Mouse (Mus musculus): ENCODE measurements around the gene Hadha. TPM values are rescaled to one million over a fixed set of nuclear protein-coding genes. Genes with fewer than 3 reads are reported as not detected.

Gene Hadha
- polyA plus RNA-seq, 1 experiment from 2014 or later = 203 TPM

DNA sequence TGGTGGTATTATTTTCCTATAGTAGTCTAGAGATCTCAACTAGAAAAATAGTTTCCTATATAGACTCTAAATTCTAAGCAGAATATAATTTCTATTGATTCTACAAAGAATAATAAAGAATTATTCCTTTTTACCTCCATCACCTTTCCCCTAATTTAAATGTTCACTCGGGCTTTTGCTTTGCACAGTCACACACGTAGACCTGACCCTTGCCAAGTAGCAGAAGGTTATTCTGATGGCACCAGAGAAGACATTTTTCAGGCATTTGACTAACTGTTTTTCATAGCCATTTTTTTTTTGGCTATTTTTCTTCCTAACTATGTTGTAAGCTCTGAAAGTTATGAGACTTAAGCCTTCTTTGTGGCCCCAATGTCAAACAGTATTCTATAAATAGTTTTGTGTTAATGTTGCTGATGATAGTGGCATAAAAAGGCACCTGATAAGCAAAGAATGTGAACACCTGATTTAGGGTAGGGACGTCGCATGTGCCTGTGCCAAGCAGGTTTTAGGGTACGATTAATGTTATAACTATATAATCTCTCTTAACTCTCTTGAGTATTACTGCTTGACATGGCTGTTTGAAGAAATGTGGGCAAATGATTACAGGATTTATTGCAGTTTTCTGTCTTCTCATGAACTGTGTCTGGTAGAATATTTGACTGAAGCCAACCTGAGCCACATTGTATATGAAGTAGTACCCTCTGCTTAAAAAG lies 10.4 kb upstream of the Hadha start:
- Histone ChIP-seq H3K36me3 (ENCODE audit: inconsistent target) (peaks cover 7% of the 10 kb centered on the region; the same call in 1 of the 2 replicates), H3K79me2 (ENCODE audit: inconsistent target) (peaks cover 33% of the 10 kb centered on the region), H3K4me3 (ENCODE audit: inconsistent target) (no peak overlapping the region), H3K27ac (no peak overlapping the region)
- 91% methylated on average over 5 of the region's 5 CpGs for WGBS (ENCODE audit: missing documents)

DNA sequence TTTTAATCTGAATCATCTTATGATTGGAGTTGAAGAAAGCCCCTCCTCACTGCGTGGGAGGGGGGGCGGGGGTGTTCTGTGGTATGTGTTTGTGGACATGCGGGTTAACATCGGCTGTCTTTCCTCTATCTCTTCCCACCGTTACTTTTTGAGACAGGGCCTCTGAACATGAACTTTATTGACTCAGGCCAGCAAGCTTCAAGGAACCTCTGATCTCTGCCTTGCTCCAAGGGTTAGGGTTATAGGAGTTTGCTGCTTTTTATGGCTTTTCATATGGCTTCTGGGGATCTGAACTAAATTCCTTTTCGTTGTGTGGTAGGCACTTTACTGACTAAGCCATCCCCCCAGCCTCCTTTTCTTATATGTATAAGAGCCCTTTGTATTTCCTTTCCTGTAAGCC lies 7.4 kb upstream of the Hadha start:
- no peak overlapping the region for H3K27ac ChIP-seq
- 94% methylated on average over 6 of the region's 6 CpGs for WGBS (ENCODE audit: missing documents)
- no peak overlapping the region for H3K4me3 ChIP-seq (ENCODE audit: inconsistent target)
- peaks cover 7% of the 10 kb centered on the region; the same call in 1 of the 2 replicates for H3K36me3 ChIP-seq (ENCODE audit: inconsistent target)
- peaks cover 64% of the 10 kb centered on the region for H3K79me2 ChIP-seq (ENCODE audit: inconsistent target)

DNA sequence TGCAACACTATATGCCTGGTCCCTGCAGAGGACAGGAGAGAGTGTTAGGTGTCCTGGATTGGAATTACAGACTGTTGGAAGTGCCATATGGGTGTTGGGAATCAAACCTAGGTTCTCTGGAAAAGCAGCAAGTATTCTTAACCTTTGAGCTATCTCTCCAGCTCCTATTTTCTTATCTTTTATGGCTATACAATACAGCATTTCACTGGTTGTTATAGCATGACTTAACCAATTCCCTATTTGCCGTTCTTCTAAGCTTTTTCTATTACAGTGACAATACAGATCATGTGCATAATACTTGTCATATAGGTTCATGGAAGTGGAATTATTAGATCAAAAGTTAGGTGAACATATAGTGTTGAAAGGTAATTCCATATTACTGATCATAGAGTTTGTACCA lies 6.9 kb upstream of the Hadha start:
- no peak overlapping the region for H3K27ac ChIP-seq
- 100% methylated on average over 1 of the region's 1 CpGs for WGBS (ENCODE audit: missing documents)
- no peak overlapping the region for H3K4me3 ChIP-seq (ENCODE audit: inconsistent target)
- peaks cover 7% of the 10 kb centered on the region; the same call in 1 of the 2 replicates for H3K36me3 ChIP-seq (ENCODE audit: inconsistent target)
- H3K79me2 ChIP-seq (ENCODE audit: inconsistent target) = peaks cover 69% of the 10 kb centered on the region

DNA sequence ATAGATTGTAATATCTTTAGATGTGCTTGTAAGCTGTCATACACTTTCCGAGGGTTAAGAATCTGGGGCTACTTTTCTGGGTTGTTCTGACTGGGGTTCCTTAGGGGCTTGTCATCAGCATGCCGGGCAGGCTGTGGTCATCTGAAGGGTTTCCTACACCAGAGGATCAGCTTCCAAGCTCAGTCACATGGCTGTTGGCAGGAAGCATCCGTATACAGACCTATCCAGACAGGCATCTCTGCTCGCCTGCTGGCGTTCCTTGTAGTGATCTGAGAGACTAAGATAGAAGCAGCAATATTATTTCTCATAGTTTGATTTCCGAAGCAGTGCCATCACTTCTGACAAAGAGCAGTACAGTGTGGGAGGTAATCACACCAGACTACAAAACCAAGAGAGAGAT lies 4.6 kb upstream of the Hadha start:
- Histone ChIP-seq H3K36me3 (ENCODE audit: inconsistent target) (peaks cover 7% of the 10 kb centered on the region; the same call in 1 of the 2 replicates), H3K79me2 (ENCODE audit: inconsistent target) (peaks cover 87% of the 10 kb centered on the region), H3K4me3 (ENCODE audit: inconsistent target) (no peak overlapping the region), H3K27ac (no peak overlapping the region)
- WGBS (ENCODE audit: missing documents) = 93% methylated on average over 6 of the region's 6 CpGs

DNA sequence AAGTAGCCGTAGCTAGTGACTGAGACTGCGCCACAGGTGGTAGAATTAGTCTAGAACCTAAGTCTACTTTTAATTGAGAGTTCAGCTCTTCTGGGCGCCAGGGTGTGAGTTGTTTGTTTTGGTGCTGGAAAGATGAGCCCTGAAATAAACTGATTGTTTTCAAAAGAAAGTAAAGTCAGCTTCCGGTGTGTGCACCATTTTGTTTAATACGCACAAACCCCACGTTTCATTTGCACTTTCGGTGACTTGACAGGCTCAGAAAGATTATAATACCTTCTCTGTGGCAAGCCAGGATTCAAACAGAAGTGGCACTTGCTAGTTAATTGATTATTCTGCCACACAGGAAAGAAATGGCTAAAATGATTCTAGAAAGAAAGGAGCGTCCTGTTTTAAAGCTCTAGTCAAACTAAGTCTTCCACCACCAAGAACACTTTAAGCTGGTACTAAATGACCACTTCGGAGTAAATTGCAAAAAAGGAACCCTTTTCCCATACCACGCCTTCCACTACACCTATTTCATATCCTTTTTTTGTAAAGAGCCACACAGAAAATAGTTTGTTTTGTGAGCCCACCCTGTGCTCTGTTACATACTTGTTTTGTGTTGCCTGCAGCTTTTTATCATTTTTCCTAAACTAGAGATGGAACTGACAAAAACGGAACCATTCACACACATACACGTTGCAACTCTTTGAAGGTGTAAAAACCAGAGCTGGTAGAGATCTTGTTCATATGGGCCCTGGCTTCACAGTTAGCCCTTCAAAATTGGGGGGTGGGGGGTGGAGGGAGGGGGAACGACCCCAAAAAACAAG lies 1.1 kb upstream of the Hadha start:
- peaks cover 96% of the 10 kb centered on the region for H3K79me2 ChIP-seq (ENCODE audit: inconsistent target)
- peaks cover 7% of the 10 kb centered on the region; the same call in 1 of the 2 replicates for H3K36me3 ChIP-seq (ENCODE audit: inconsistent target)
- WGBS (ENCODE audit: missing documents) = 11% methylated on average over 13 of the region's 13 CpGs
- H3K27ac ChIP-seq = peak overlapping the region; percentile 90
- peak overlapping the region; percentile 100 for H3K4me3 ChIP-seq (ENCODE audit: inconsistent target)

DNA sequence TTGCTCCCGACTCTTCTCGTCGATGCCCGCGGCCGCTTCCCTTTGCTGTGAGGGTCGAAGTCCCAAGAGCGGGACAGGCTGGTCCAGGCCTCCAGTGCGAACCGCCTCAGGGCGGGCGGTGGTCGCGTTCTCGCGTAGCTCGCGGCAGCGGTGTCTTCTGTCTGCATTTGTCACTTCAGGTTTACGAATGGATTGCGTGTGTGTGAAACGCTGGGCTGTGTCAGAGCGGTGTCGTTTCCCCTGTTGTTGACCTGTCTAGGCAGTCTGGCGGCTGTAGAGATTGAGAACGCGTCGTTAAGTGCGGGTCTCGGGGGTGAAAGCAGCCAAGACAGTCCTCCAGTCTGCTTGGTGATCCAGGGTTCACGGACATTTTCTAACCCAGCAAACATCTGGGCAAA lies 432 bp upstream of the Hadha start:
- Histone ChIP-seq H3K4me3 (ENCODE audit: inconsistent target) (peak overlapping the region; percentile 100), H3K27ac (peak overlapping the region; percentile 90), H3K36me3 (ENCODE audit: inconsistent target) (peaks cover 4% of the 10 kb centered on the region; the same call in 1 of the 2 replicates), H3K79me2 (ENCODE audit: inconsistent target) (peaks cover 96% of the 10 kb centered on the region)
- under 1% methylated on average over 31 of the region's 31 CpGs for WGBS (ENCODE audit: missing documents)

DNA sequence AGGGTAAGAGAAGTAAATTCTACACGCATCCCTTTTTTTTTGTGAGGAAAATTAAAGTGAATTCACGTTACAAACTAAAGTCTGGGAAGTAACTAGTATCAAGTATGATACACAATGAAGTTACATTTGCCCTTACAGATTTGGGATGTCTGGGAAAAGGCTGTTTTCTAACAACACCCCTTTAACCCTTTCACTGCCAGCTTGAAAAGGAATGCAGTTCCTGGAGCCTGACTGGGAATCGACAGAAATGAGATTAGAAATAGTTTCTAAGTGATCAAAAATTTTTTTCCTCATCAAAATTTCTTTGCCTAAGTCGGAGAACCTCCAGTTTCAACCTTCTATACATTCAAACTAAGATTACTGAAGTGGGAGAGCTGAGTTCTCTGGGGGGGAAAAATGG lies 949 bp downstream of the Hadha start:
- peaks cover 96% of the 10 kb centered on the region for H3K79me2 ChIP-seq (ENCODE audit: inconsistent target)
- no peaks in the 10 kb centered on the region for H3K36me3 ChIP-seq (ENCODE audit: inconsistent target)
- peak overlapping the region; percentile 100 for H3K4me3 ChIP-seq (ENCODE audit: inconsistent target)
- 27% methylated on average over 4 of the region's 4 CpGs for WGBS (ENCODE audit: missing documents)
- peak overlapping the region; percentile 90 for H3K27ac ChIP-seq

DNA sequence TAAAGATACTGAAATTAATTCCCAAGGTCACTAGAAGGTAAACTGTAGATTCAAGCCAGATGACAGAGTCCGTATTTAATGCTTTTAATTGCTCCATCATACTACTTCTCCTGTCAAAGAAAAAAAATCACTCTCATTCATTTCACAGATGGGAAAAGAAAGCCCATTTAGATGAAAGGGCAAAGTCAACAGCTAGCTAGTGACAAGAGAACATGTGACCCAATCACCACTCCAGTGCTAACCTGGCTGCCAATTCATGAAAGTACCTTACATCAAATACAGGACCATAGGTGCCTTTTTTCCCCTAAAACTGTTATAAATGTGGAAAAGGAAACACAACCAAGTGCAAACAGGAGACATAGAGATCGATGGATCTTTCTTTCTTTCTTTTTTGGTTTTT lies 1.7 kb downstream of the Hadha start:
- Histone ChIP-seq H3K36me3 (ENCODE audit: inconsistent target) (no peaks in the 10 kb centered on the region), H3K4me3 (ENCODE audit: inconsistent target) (no peak overlapping the region), H3K27ac (no peak overlapping the region), H3K79me2 (ENCODE audit: inconsistent target) (peaks cover 96% of the 10 kb centered on the region)
- 100% methylated on average over 1 of the region's 2 CpGs for WGBS (ENCODE audit: missing documents)

DNA sequence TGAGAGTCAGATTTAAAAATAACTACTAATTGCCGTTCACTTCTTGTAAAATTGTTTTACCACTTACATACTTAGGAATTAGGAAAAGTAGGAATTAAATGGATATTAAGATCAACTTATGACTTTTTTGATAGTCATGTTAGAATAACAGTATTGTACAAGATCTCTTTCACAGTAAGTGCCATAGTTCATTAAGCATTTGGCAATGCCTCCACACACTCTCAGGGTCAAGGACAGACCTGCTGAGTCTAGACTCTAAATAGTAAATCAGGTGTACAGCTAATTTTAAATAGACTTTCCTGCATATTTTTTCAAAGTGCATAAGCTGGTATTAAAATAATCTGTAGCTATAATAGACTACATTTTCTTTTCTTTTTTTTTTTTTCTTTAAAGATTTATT lies 2.5 kb downstream of the Hadha start:
- Histone ChIP-seq H3K79me2 (ENCODE audit: inconsistent target) (peaks cover 95% of the 10 kb centered on the region), H3K4me3 (ENCODE audit: inconsistent target) (no peak overlapping the region), H3K27ac (no peak overlapping the region), H3K36me3 (ENCODE audit: inconsistent target) (no peaks in the 10 kb centered on the region)
- WGBS (ENCODE audit: missing documents) = 80% methylated on average over 1 of the region's 1 CpGs

DNA sequence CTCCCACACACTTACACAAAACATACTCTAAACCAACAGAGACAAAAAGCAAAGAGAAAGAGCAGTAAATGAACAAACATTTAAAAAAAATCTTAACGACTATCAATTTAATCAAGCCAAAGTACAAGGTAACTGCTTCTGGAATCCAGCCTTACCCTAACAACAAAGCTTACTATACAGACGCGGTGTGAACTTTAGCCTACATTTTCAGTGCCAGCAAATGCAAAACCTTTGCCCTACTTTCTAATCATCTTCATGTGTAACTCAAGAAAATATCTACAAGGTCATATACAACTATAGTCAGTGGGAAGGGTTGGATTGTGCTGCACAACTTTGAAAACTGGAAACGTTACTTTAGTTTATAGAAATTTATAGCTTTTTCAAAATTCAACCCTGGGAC lies 3.0 kb downstream of the Hadha start:
- Histone ChIP-seq H3K79me2 (ENCODE audit: inconsistent target) (peaks cover 91% of the 10 kb centered on the region), H3K36me3 (ENCODE audit: inconsistent target) (no peaks in the 10 kb centered on the region; the same call in 1 of the 2 replicates)

DNA sequence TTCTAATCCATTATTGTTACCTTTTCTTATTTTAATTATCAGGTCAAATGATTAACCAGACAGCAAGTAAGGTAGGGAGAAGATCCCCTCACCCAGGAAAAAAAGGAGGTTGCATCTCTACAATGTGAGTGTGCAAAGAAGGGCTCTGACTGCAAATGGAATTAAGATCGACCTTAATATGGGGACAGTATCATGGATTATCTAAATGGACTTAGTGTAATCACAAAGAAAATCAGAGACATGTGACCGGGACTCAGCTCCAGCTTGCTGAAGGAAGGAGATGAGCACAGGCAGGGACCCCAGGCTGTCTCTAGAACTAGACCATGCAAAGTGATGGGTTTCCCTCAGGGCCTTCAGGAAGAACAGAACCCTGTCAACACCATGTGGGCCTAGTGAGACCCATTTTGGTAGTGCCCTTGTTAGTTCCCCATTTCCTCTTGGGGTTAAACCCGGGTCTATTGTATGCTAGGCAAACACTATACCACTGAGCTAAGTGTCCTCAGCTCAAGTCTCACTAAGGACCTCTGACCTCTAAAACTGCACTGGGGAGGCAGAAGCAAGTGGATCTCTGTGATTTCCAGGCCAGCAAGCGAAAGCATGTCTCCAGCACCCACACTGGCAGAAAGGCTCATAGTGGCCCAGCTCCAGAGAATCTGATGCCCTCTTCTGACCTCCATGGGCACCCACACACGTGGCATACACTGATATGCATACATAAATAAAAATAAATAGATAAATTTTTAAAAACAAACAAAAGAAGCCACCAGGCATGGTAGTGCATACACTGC lies 6.6 kb downstream of the Hadha start:
- 74% methylated on average over 5 of the region's 5 CpGs for WGBS (ENCODE audit: missing documents)
- peaks cover 27% of the 10 kb centered on the region for H3K36me3 ChIP-seq (ENCODE audit: inconsistent target)
- H3K27ac ChIP-seq = no peak overlapping the region
- no peak overlapping the region for H3K4me3 ChIP-seq (ENCODE audit: inconsistent target)
- H3K79me2 ChIP-seq (ENCODE audit: inconsistent target) = peaks cover 58% of the 10 kb centered on the region

More for the DNA sequence above, 3.0 kb downstream of the Hadha start:
- Histone ChIP-seq H3K4me3 (ENCODE audit: inconsistent target) (no peak overlapping the region), H3K27ac (no peak overlapping the region)
- 94% methylated on average over 4 of the region's 4 CpGs for WGBS (ENCODE audit: missing documents)

DNA sequence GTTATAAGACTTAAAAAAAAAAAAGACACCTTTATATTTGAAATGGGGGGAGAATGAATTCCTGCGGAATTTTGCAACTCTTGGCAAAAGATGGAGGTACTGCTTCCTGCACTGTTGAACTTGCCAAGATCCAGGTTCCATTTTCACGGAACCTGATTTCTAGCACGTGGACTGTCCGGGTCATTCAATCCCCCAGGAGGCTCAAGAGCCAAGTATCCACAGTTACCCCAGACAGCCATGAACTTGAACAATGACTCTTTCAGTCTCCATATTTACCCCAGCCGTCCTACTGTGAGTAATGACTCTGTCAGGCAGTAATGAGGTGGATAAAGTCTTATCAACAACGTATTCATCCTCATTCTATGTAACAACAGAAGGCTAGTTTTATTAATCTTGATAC lies 8.4 kb downstream of the Hadha start:
- peaks cover 45% of the 10 kb centered on the region for H3K36me3 ChIP-seq (ENCODE audit: inconsistent target)
- 93% methylated on average over 6 of the region's 6 CpGs for WGBS (ENCODE audit: missing documents)

DNA sequence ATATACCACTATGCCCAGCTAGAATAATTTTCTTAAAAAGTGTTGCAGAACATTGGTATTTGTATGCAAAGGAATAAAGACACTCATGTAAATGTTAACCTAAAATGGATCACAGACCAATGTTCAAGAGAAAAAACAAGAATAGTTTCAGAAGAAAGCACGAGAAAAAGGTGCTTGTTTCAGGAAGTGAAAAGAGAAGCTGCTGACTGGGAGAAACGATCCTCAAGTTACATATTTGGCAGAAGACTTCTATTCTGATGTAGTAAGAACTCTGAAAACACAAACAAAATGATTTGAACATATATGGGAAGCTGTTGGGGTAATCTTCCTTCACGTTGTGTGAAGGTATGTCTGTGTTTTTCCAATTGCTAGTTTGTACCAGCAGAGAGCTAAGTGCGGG lies 16.8 kb downstream of the Hadha start:
- Histone ChIP-seq H3K36me3 (ENCODE audit: inconsistent target) (peaks cover 62% of the 10 kb centered on the region), H3K79me2 (ENCODE audit: inconsistent target) (no peaks in the 10 kb centered on the region; the same call in 1 of the 2 replicates), H3K27ac (no peak overlapping the region), H3K4me3 (ENCODE audit: inconsistent target) (no peak overlapping the region)
- WGBS (ENCODE audit: missing documents) = 55% methylated on average over 4 of the region's 4 CpGs

More for the DNA sequence above, 8.4 kb downstream of the Hadha start:
- H3K79me2 ChIP-seq (ENCODE audit: inconsistent target) = peaks cover 40% of the 10 kb centered on the region
- no peak overlapping the region for H3K27ac ChIP-seq
- H3K4me3 ChIP-seq (ENCODE audit: inconsistent target) = no peak overlapping the region

DNA sequence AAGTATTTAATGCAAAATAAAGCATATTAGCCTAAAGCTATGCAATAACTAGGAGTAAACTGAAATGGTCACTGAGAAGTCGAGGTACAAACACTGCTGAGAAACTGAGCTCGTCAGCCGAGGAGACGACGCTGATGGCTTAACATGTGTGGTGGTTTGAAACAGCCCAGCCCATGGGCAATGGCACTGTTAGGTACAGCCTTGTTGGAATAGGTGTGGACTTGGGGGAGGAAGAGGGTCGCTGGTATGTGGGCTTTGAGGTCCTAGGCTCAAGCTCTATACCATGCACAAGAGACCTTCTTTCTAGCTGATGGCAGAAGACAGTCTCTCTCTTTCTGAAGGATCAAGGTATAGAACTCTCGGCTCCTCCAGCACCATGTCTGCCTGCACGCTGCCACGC lies 17.7 kb downstream of the Hadha start:
- Histone ChIP-seq H3K36me3 (ENCODE audit: inconsistent target) (peaks cover 59% of the 10 kb centered on the region), H3K27ac (no peak overlapping the region)
- 95% methylated on average over 9 of the region's 9 CpGs for WGBS (ENCODE audit: missing documents)

More for the DNA sequence above, 17.7 kb downstream of the Hadha start:
- no peak overlapping the region for H3K4me3 ChIP-seq (ENCODE audit: inconsistent target)
- no peaks in the 10 kb centered on the region; the same call in 1 of the 2 replicates for H3K79me2 ChIP-seq (ENCODE audit: inconsistent target)
